Mouse (Mus musculus) T-helper 2 cell (primary cell): Measurements from ENCODE around the gene Defa26.
"Not testable (repeated sequence)": the region's sequence is repeated elsewhere in the genome, so short reads cannot be mapped to it uniquely, and the experiment has no call there.

ENCODE experiments used
- in situ Hi-C: fragments of 300-600 bp; cut with MboI, MseI; formaldehyde crosslinking; loops from one replicate; pipeline ENCODE4 v1.15.1; 2025; ENCODE audit warnings: high pct_unique_total_duplicates

The Defa26 gene

DNA sequence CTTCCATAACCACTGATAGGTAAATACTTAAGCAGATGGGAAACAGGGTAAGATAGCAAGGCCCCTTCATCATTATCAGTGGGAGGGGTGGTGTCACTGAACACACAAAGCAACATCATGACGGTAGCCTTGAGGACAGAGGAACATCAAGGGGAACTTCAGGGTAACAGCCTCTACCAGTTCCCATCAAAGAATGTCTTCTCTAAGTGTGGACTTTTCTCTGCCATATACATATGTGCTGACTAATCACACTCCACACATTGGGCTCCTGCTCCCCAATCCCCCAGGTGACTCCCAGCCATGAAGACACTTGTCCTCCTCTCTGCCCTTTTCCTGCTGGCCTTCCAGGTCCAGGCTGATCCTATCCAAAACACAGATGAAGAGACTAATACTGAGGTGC lies at the start of gene Defa26:
Gene Defa26, plus strand, starts transcription at position 301 of the 400 bp plus-strand sequence.
- in situ Hi-C loops = loop anchor here (10.0 kb wide), 1 partner anchor 373 kb away; the partner anchor contains the start of gene Gm15292

DNA sequence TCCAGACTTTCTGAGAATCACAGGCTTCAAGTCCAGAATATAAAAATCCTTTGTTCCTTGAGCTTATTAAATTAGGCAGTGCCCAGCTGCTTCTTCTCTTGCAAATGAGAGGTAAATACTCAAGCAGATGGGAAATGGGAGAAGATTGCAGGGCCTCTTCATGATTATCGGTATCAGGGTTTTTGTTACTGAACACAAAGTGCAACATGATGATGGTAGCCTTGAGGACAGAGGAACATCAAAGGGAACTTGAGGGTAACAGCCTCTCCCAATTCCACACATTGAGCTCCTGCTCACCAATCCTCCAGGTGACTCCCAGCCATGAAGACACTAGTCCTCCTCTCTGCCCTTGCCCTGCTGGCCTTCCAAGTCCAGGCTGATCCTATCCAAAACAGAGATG lies 35.3 kb upstream of the Defa26 start, which contains the start of gene Defa28:
Gene Defa28, plus strand, starts transcription at position 301 of the 400 bp plus-strand sequence.
- in situ Hi-C loops = not testable (repeated sequence)

DNA sequence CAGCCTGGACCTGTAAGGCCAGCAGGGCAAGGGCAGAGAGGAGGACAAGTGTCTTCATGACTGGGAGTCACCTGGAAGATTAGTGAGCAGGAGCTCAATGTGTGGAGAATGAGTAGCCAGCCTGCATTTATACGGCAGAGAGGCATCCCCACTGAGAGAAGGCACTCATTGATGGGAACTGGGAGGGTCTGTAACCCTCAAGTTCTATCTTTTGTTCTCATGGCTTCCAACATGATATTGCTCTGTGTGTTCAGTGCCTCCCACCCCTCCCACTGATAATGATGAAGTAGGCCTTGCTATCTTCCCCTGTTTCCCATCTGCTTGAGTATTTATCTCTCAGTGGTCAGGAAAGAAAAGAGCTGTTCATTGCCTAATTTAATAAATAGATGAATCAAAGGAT lies 23.6 kb upstream of the Defa26 start, which contains the start of gene Gm7861:
Gene Gm7861, minus strand, starts transcription at position 101 of the 400 bp plus-strand sequence.
- in situ Hi-C loops = not testable (repeated sequence)

DNA sequence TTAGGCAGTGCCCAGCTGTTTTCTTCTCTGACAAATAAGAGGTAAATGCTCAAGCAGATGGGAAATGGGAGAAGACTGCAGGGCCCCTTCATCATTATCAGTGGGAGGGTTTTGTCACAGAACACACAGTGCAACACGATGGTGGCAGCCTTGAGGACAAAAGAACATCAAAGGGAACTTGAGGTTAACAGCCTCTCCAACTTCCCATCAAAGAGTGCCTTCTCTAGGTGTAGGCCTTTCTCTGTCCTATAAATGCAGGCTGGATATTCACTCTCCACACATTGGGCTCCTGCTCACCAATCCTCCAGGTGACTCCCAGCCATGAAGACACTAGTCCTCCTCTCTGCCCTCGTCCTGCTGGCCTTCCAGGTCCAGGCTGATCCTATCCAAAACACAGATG lies 37.5 kb downstream of the Defa26 start, which contains the start of gene Defa17:
Gene Defa17, plus strand, starts transcription at position 301 of the 400 bp plus-strand sequence.
- in situ Hi-C loops = not testable (repeated sequence)

DNA sequence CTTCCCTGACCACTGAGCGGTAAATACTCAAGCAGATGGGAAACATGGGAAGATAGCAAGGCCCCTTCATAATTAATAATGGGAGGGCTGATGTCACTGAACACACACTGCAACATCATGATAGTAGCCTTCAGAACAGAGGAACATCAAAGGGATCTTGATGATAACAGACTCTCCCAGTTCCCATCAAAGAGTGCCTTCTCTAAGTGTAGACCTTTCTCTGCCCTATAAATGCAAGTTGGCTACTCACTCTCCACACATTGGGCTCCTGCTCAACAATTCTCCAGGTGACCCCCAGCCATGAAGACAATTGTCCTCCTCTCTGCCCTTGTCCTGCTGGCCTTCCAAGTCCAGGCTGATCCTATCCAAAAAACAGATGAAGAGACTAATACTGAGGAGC lies 47.5 kb downstream of the Defa26 start, which contains the start of gene Defa34:
Gene Defa34, plus strand, starts transcription at position 301 of the 400 bp plus-strand sequence.
- in situ Hi-C loops = loop anchor here (10.0 kb wide), 1 partner anchor 461 kb away; the partner anchor contains the start of gene Gm15293
